Mouse (Mus musculus) kidney, adult 2 months (tissue): ENCODE results near the gene Tgfb1. TPM values are rescaled to one million over a fixed set of nuclear protein-coding genes. Genes with fewer than 3 reads are reported as not detected.
A peak's percentile ranks its signal among the peaks of the same experiment; 100 is the strongest.

Source experiments
- DNase-seq: peaks from one replicate; pipeline ENCODE4 v3.0.0; 2021
- H3K27ac ChIP-seq: fragments of 200-500 bp; 2 replicates; pipeline ENCODE4 v1.5.1; 2012; ENCODE audit warnings: low read depth, low read length, control low read depth, inconsistent platforms; ENCODE audit not compliant: insufficient read depth
- H3K27me3 ChIP-seq: fragments of 200-500 bp; replicated peaks from 2 replicates; pipeline ENCODE4 v1.6.1; 2012; ENCODE audit warnings: mild to moderate bottlenecking, moderate library complexity, low read length, inconsistent platforms; ENCODE audit not compliant: control insufficient read depth, insufficient read depth
- H3K36me3 ChIP-seq: fragments of 200-500 bp; 2 replicates; pipeline ENCODE4 v1.6.1; 2012; ENCODE audit warnings: mild to moderate bottlenecking, moderate library complexity, low read length, inconsistent platforms; ENCODE audit not compliant: control insufficient read depth, insufficient read depth
- H3K4me1 ChIP-seq: fragments of 200-500 bp; 2 replicates; pipeline ENCODE4 v1.6.1; 2011; ENCODE audit warnings: low read length; ENCODE audit not compliant: control insufficient read depth, insufficient read depth
- H3K4me3 ChIP-seq: fragments of 200-500 bp; 2 replicates; pipeline ENCODE4 v1.5.1; 2011; ENCODE audit warnings: mild to moderate bottlenecking, low read depth, low read length, control low read depth; ENCODE audit not compliant: insufficient read depth
- CTCF ChIP-seq: fragments of 200-500 bp; conservative IDR thresholded peaks from 2 replicates; pipeline ENCODE4 v1.5.1; 2011; ENCODE audit warnings: low read depth, mild to moderate bottlenecking, control low read depth, low read length, moderate library complexity, mixed read lengths; ENCODE audit not compliant: insufficient read depth, insufficient read length
- POLR2A ChIP-seq: fragments of 200-500 bp; IDR thresholded peaks from one replicate; pipeline ENCODE4 v1.6.1; 2011; ENCODE audit warnings: low read depth, low read length, control low read depth
- WGBS: fragments of 180-500 bp; shearing (Covaris S2); methylation state at CpG from one replicate; pipeline ENCODE4 v1.1.7; 2018; 5-methylcytosine and 5-hydroxymethylcytosine counted together
- polyA plus RNA-seq: library from polyadenylated mRNA; depleted of rRNA; stranded (reverse); fragments of >200 nt; gene quantifications from 2 replicates; pipeline ENCODE4 v1.2.3, GENCODE M21; 2012

Tgfb1 gene
- polyA plus RNA-seq, 1 experiment = 24.5 TPM

DNA sequence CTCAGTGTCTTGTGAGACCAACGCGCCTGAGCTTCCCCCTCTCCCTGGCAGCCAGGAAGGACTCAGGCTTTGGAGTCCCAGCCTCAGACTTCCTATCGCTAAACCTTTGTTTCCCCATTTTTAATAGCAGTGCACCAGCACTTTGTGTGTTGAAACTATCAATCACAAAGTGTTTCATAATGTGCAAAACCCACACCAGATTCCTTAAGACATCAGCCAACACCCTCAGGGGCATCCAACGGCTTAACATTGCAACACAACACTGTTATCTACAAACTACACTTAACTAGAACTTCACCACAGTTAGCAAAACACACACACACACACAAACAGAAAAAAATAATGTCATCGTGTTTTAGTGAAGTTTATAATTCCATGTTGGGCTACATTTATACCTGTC is 37.0 kb upstream of the Tgfb1 start:
- WGBS = 67% methylated on average over 5 of the region's 5 CpGs
- no peak for DNase-seq

DNA sequence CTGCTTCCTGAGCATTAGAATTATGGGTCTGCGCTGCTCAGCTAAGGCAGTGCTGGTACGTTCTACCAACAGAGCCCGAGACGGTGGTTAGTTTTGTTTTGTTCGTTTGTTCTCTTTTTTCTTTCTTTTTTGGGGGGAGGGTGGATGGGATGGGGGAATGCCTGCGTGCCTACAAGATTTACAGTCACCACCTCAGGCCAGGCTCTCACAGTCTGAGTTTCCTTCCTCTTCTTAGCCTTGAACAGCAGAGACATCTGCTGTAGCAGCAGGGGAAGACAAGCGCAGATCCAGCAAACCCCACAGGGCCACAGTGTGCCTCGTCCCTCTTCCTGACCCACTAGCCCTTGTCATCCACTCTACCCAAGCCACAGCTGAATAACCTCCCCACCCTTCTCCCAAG is 35.5 kb upstream of the Tgfb1 start:
- H3K36me3 ChIP-seq = no peaks in the 10 kb centered on the region
- no peak overlapping the region for H3K27ac ChIP-seq
- TF ChIP-seq CTCF = 0 out of 2 replicates have a peak, but pooled peaks have one; percentile 27
- no peak for TF ChIP-seq POLR2A
- 74% methylated on average over 8 of the region's 8 CpGs for WGBS
- no peak overlapping the region for H3K4me3 ChIP-seq
- peaks cover 18% of the 10 kb centered on the region; the same call in 1 of the 2 replicates for H3K4me1 ChIP-seq
- DNase-seq = no peak
- no peaks in the 10 kb centered on the region for H3K27me3 ChIP-seq

More for the DNA sequence above, 37.0 kb upstream of the Tgfb1 start:
- TF ChIP-seq CTCF = no peak
- TF ChIP-seq POLR2A = no peak
- Histone ChIP-seq H3K4me1 (peaks cover 7% of the 10 kb centered on the region; the same call in 1 of the 2 replicates), H3K27ac (no peak overlapping the region), H3K36me3 (no peaks in the 10 kb centered on the region), H3K4me3 (no peak overlapping the region), H3K27me3 (no peaks in the 10 kb centered on the region)

DNA sequence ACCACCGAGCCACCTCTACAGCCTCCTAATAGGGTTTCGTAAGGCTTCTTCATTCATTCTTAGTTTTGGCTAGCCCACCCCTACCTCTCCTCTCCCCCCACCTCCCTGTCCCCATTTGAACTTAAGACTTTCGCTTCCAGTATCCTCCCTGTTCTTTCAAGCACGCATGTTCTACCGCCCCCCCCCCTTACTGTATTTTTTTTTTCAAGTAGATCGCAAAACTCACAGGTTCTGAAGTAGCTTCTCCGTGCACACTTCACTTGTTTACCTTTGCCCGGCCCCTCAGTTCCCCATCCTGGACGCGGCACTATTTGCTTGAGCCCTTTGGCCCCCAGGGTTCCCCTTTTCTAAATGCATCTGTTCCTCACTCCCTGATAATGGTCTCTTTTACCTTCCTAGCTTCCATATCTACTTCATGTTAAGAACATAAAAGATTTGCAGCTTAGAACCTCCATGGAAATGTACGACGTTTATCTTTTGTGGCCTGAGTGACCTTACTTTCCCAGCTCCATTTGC is 34.5 kb upstream of the Tgfb1 start:
- H3K27me3 ChIP-seq = no peaks in the 10 kb centered on the region
- 80% methylated on average over 12 of the region's 12 CpGs for WGBS
- DNase-seq = no peak

DNA sequence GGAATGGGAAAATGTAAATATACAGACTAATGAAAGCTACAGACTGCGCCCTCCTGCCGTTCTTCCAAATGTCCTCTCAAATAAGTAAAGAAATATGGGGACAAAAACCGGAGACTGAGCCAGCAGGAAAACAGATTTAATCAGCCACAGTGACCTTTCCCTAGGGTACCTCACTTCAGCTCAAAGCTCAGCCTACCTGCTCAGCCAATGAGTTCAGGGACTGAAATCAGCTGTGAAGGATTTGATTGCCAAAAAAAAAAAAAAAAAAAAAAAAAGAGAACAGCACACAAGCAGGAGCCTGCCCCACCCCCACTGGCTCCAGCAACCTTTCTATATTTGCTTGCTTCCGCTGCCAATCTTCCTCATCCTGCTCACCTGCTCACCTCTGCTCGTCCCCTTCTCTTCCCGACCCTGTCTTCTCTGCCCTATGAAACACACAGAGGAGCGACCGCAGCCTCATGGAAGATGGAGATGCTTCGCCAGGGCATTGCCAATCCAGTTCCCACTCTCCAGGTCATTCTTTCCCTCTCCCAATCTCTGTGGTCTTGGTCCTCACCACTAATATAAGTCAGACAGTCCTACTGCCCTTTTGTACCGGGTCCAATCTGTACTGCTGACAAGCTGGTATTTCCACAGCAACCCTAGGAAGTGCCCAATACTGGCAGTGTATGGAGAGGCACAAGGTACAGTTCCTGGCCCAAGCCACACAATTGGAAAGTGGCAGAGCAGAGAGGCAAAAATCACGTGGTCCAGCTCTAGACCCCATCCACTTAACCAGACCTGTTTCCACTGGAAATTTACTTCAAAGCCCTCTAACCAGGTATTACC is 31.0 kb upstream of the Tgfb1 start:
- H3K27ac ChIP-seq = peak overlapping the region; percentile 76
- WGBS = 46% methylated on average over 11 of the region's 11 CpGs
- peak overlapping the region; percentile 9; the same call in 1 of the 2 replicates for H3K4me3 ChIP-seq
- no peaks in the 10 kb centered on the region for H3K27me3 ChIP-seq
- DNase-seq = peak; percentile 82
- no peaks in the 10 kb centered on the region for H3K36me3 ChIP-seq
- peaks cover 21% of the 10 kb centered on the region; the same call in 1 of the 2 replicates for H3K4me1 ChIP-seq
- no peak for TF ChIP-seq POLR2A

More for the DNA sequence above, 34.5 kb upstream of the Tgfb1 start:
- no peaks in the 10 kb centered on the region for H3K36me3 ChIP-seq
- no peak overlapping the region for H3K27ac ChIP-seq
- no peak for TF ChIP-seq POLR2A
- TF ChIP-seq CTCF = no peak
- H3K4me3 ChIP-seq = no peak overlapping the region
- H3K4me1 ChIP-seq = peaks cover 25% of the 10 kb centered on the region; the same call in 1 of the 2 replicates

DNA sequence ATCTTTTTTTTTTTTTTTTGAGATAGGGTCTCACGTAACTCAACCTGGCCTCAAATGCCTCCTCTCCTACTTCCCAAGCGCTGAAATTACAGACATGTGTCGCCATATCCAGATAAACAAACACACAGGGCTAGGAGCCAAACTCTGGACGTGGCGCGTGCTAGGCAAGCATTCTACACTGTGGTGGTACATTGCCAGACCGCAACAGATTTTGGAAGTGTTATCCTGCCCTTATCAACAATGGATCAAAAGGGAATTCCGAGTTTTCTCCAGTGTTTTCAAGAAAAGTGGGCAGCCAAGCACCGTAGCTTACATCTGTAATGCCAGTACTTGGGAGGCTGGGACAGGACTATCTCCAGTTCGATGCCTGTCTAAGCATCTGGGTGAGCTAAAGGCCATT is 29.0 kb upstream of the Tgfb1 start:
- TF ChIP-seq POLR2A = no peak
- peak overlapping the region; percentile 53 for H3K4me3 ChIP-seq
- 19% methylated on average over 10 of the region's 10 CpGs for WGBS
- H3K4me1 ChIP-seq = peaks cover 21% of the 10 kb centered on the region; the same call in 1 of the 2 replicates
- H3K27me3 ChIP-seq = no peaks in the 10 kb centered on the region
- H3K27ac ChIP-seq = peak overlapping the region; percentile 98; the same call in 1 of the 2 replicates
- peak; percentile 49 for DNase-seq
- H3K36me3 ChIP-seq = no peaks in the 10 kb centered on the region

DNA sequence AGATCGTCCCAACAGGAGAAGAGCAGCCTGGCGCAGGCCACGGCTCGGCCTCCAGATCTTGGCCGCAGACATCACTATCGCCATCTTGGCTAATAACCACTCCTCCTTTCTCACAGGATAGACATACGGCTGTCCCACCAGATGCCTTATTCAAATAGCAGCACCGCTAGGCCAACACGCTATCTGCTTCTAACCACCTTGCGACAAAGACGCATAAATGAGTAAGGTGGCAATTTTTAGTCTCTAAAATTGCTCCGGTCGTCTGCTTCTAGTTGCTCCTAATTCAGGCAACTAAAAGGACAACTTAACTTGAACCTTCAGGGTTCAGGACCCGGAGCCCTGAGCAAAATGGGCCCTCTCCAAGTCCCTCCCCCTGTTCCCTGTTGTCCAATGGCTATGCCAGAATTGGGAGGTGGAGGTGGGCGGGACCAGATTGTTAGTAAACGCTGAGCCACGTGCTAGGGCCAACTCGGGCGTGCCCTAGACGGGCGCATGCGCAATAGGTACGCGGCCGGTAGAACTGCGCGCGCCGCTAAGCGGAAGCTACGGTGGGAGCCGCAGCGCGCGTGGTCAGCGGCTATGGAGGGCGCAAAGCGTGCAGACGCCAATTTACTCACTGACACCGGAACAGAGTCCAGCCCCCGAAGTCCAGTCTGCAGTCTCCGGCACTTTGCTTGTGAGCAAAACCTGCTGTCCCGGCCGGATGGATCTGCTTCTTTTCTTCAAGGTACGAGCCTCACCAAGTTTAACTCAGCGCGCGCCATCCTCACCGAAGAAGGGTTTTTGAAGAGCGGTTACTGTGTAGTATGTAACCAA is 27.9 kb upstream of the Tgfb1 start, which contains the start of the genes Bckdha and Exosc5:
TSS of gene Bckdha (minus strand) at position 325 of the 816 bp plus-strand sequence.
TSS of gene Exosc5 (plus strand) at position 508 of the 816 bp plus-strand sequence.
- Histone ChIP-seq H3K27me3 (no peaks in the 10 kb centered on the region), H3K36me3 (no peaks in the 10 kb centered on the region), H3K4me3 (peak within 1 kb of the TSS; percentile 90), H3K27ac (peak within 1 kb of the TSS; percentile 98), H3K4me1 (peaks cover 21% of the 10 kb centered on the region; the same call in 1 of the 2 replicates)
- under 1% methylated on average over 50 of the region's 50 CpGs for WGBS
- TF ChIP-seq CTCF (no peak), POLR2A (peak; percentile 73)
- peak; percentile 100 for DNase-seq
